Mouse (Mus musculus) spleen, postnatal 36 days (tissue): Measurements from ENCODE around the gene Mavs.

Source experiments
- DNase-seq, 2 experiments: peaks; one replicate each; pipeline ENCODE4 v3.0.0; 2022; ENCODE audit warnings: low spot score in 2 of 2, mixed read lengths in 1 of 2

Mavs gene

DNA sequence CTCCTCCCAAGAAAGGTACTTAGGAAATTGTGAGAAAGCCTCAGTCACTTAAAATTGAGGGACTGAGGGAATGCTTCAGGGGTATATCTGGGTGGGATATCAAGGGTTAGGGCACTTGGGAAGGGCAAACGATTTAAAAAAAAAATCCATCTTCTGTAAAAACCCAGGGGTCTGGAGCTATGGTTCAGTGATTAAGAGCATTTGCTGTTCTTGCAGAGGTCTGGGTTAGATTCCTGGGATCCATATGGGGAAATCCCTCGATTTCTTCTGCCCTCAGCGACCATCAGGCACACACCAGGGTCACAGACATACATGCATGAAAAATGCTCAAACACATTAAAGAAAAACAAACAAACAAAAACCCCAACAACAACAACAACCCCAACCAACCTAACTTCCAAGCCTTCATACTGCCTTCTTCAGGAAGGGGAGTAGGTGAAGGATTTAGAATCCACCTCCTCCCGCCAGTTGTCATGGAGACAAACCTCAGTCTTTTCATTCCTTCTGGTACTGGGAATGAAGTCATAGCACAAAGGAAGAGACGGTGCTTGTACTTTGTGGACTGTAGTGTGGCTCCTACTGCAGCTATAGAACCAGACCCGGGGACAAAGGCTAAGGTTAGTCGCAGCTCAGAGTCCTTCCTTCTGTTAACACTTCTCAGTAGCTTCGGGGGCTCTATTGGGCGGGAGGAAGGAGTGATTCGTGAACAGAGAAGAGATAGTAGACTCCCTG, 27.8 kb downstream of the Mavs start:
- no peak for DNase-seq

DNA sequence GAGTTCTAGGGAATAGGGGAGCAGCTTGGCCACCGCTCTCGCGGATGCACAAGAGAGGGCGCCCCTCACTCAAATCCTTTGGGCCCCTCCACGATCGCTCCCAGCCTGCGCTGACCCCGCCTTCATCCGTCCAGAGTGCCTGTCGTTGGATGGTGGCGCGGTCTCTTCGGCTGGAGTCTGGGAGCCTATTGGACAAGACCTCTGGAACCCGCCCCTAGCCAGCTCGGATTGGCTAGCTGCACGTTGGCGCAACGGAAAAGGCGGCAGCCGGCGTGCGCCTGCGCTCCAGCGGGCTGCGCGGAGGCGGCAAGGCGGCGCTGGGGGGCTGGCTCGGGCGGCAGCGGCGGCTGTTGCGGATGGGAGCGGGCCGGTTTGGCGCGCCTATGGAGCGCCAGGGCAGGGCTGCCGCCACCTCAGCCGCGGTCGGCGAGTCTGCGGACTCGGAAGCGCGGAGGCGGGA, 28.4 kb downstream of the Mavs start, which contains the start of gene Pank2:
Gene Pank2 (plus strand): TSS at position 283 of the 460 bp plus-strand sequence.
- DNase-seq = peak; percentile 97 to 98

DNA sequence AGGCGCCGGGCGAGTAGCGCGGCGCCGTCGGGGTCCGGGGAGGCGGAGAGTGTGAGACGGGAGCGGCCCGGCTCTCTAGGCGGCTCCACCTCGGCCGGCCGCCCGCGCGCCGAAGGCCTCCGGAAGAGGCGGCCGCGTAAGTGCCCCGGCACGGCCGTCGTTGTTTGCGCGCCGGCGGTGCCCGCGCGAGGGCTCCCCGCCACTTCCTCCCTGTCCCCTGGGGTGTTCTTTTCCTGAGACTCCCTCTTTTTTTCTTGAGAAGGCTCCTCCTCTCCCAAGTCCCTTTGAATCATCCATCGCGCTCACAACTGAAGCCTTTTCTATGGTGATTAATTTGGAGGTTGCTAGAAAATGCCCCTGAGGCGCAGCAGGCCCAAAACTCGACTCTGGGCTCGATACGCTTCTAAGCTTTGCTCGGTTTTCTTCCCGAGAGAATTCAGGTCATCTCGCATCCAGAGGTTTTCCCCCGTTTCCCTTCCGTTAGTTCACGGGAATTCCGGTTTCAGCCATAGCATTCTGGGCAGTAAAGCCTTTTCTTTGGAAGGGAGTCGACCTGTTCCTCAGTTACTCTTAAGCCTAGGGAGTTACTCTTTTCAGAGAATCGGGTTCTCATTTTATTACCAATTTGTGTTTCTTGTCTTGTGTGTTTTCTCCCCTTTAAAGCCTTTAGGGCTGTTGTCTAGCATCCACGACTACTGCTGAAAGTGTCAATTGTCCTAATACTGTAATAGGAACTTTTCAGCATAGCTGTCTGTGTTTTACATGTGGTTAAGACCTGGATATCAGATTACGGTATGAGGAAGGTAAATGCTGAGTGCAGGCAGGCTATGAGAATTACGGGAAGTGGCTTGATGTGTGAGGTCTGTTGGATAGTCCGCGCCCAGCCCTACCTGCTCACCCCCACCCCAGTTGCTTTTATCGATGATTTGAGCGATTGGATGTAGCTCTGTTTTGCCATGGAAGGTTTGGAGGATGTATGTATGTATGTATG, 29.1 kb downstream of the Mavs start:
- DNase-seq = peak; percentile 8 to 72

DNA sequence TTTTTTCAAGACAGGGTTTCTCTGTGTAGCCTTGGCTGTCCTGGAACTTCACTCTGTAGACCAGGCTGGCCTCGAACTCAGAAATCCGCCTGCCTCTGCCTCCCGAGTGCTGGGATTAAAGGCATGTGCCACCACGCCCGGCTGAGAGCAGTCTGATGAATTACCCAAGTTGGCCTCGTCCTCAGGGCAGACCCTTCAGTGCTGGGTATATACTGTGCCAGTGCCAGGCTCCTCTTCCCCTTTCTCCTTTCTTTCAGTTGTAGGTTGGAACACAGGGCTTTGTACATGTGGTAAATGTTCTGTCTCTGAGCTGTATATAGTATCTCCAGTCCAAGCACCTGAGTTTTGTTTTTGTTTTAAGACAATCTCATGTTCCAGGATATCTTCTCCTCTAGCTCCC, 30.2 kb downstream of the Mavs start:
- no peak for DNase-seq

DNA sequence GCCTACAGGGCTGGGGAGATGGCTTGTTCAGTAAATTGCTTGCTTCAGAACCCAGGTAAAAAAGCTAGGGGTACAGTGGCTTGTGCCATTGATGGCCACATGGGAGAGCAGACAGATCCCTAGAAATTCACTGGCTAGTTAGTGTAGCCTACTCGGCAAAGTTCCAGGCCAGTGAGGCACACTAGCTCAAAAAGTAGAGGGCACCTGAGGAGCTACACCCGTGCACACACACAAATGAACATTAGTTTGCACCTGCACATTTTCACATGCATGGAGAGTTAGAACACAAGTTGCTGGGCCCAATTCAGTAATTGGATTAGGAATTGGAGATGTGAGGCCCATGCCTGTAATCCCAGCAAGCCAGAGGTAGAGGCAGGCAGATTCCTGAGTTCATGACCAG, 31.2 kb downstream of the Mavs start:
- no peak for DNase-seq

DNA sequence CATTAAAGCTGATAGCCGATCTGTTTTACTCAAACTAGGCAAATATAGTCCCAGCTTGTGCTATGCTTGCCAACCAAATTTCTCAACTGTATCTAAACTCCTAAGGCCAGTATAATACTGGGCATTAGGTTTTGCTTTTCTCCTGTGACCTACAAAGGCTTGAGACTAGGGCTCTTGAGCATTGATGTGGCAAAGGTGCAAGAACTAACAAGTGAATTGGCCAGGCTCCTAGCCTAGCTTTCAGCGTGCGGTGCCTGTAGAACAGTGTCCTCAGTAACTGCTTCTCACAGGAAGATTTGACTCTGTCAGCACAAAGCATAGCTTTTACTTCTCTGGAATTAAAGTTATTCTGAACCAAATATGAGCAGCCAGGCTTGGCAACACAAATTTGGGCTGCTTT, 41.6 kb downstream of the Mavs start:
- no peak for DNase-seq

DNA sequence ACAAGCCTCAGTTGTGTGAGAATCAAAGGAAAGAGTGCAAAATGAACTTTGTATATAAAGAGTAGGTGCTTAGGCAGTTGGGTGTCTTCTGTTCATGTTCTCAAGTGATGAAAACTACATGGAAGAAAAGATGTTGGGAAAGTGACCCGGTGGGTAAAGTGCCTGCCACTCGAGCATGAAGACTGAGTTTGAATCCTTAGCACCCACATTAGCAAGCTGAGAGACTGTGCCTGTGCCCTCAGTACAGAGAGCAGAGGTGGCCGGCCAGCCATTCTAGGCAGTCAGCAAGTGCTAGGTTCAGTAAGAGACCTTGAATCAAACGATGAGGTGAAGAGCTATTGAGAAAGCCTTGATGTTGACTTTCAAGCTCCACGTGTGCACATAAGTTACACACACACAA, 42.9 kb downstream of the Mavs start:
- DNase-seq = no peak

DNA sequence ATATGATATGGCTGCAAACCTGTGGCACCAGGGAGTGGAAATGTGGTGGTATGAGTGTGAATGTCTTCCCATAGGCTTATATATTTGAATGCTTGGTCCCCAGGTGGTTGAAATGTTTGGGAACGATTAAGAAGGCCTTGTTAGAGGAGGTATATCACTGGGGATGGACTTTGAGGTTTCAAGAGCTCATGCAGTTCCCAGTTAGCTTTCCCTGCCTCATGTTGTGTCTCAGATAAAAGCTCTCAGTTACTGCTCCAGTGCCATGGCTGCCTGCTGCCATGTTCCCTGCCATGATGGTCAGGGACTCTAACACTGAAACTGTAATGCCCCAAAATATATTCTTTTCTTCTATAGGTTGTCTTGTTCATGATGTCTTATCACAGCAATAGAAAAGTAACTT, 47.7 kb downstream of the Mavs start:
- DNase-seq = no peak

DNA sequence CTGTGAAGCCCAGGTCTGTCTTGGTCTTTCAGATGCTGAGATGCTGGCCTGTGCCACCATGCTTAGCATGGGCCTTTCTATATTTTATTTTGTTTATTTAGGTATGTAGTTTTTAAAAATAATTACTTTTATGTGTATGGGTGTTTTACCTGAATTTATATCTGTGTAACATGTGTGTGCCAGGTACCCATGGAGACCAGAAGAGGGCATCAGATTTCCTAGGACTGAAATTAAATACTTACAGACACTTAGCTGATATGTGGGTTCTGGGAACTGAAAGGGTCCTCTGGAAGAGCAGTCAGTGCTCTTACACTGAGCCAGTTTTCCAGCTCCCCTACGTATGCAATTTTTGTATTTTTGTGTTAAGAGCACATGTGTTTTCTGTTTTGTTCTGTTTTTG, 52.4 kb downstream of the Mavs start:
- no peak for DNase-seq

DNA sequence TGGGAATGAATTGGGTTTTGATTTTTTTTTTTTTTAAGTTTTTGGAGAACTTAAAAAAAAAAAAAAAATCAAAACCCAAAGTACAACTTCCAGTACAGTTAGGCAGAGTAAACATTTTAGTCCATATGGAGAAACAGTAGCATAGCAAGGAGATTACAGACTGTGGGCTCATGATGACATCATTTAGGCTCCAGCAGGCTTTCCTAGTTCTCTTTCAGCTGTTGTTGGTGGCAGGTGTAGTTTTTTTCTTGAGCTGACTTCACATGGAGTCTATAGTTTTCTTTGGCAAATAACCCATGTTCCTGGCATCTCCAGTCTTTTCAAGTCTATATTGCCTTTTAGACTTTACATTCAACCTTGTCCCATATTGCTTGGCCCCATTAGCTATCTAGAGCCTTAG, 56.8 kb downstream of the Mavs start:
- no peak for DNase-seq

DNA sequence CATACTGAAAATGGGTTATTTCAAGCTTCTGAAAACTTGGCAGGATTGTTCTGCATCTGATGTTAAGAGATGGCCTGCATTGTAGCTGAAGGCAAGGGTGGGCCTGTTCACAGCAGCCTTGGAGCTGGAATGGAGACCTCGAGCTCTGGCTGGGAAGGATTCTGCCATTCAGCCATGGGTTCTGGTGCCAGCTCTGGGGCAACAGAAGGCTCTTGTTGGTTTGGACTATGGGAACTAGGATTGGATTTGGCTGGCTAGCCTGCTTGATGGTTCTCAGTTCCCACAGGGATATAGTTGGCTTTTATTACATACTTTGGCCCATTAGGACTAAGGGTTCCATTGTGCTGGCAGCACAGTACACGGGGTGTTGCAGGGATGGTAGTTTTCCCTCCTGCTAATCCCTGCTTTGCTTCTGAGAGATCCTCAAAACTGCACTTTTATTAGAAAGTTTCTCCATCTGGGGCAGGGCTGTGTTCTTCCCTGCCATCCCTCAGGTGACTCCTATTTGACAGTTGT, 62.9 kb downstream of the Mavs start:
- DNase-seq = no peak
